Mouse (Mus musculus) brown adipose tissue, adult 24 weeks (tissue): ENCODE results near the gene Fam210b. TPM values are rescaled to one million over a fixed set of nuclear protein-coding genes. Genes with fewer than 3 reads are reported as not detected.

Experiments used
- H3K27ac ChIP-seq: fragments of 200-500 bp; replicated peaks from 2 replicates; pipeline ENCODE4 v1.5.1; 2012; ENCODE audit warnings: low read depth, mild to moderate bottlenecking, low read length
- H3K4me1 ChIP-seq: fragments of 200-500 bp; 2 replicates; pipeline ENCODE4 v1.6.1; 2012; ENCODE audit warnings: low read length, mixed read lengths; ENCODE audit not compliant: control insufficient read depth, insufficient read depth, insufficient read length
- H3K4me3 ChIP-seq: fragments of 200-500 bp; 2 replicates; pipeline ENCODE4 v1.5.1; 2012; ENCODE audit warnings: low read depth, mild to moderate bottlenecking, low read length, moderate library complexity; ENCODE audit not compliant: insufficient read depth
- polyA plus RNA-seq: library from polyadenylated mRNA; stranded (reverse); fragments of >200 nt; gene quantifications from 2 replicates; pipeline ENCODE4 v1.2.4, GENCODE M21; 2012; ENCODE audit not compliant: missing spikeins, insufficient read depth, insufficient read length

Fam210b gene
- polyA plus RNA-seq, 1 experiment = 14.8 TPM

DNA sequence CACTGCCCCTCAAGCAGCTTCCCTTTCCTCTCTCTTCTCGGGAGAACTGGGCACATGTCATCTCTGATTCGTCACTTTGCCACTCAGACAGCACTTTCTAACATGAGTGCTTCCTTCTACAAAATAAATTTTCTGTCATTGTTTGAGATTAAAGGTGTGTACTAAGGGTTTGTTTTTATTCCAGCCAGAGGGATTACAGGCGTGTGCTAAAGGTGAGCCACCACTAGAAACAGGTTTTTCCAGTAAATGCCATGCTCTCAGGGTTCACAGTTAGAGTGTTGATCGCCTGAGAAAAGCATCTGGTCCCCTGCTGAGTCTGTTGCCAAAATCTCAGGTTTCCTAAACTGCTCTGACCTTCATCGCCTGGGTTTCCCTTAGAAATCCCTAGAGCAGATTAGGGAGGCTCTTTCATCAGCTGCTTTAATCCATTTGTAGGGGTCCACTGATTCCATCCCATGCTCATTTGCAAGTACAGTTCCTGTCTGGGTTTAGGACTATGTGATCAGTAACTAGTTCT, 31.7 kb downstream of the Fam210b start:
- H3K27ac ChIP-seq = no peak overlapping the region
- no peaks in the 10 kb centered on the region for H3K4me1 ChIP-seq
- H3K4me3 ChIP-seq = no peak overlapping the region

DNA sequence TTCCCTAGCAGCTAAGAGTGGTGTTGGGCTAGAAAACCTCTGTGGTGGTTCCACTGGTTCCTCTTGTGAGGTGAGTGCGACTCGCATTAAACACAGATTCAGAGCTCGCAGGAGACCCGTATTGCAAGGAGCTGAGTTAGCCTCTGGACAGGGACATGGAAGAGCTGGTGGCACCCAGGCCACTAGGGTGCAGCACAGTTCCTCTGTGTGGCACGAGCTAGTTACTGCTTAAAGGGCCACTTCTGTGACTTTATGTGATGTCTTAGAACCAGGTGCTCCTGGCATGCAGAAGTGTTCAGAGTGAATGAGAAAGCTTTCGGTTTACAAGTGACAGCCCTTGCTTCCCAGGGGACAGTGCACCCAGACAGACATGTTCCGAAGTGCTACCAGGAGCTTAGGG, 33.0 kb downstream of the Fam210b start:
- Histone ChIP-seq H3K4me1 (no peaks in the 10 kb centered on the region), H3K27ac (no peak overlapping the region), H3K4me3 (no peak overlapping the region)

DNA sequence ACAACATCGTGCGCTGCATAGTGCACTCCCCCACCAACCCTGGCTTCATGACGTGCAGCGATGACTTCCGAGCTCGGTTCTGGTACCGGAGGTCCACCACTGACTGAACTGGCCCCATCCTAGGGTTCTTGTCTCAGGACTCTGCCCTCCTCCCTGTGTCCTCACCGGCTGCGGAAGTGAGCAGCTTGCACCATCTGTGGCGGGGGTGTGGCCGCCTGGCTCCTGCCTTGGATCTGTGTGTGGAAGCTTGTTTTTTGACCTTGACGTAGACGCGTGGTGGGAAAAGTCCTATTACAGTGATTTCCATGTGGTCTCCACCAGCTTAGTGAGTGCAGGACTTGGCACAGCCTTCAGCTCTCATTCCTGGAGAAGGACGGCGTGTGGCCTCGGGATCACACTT, 35.1 kb downstream of the Fam210b start:
- no peak overlapping the region for H3K27ac ChIP-seq
- H3K4me1 ChIP-seq = no peaks in the 10 kb centered on the region
- H3K4me3 ChIP-seq = no peak overlapping the region

DNA sequence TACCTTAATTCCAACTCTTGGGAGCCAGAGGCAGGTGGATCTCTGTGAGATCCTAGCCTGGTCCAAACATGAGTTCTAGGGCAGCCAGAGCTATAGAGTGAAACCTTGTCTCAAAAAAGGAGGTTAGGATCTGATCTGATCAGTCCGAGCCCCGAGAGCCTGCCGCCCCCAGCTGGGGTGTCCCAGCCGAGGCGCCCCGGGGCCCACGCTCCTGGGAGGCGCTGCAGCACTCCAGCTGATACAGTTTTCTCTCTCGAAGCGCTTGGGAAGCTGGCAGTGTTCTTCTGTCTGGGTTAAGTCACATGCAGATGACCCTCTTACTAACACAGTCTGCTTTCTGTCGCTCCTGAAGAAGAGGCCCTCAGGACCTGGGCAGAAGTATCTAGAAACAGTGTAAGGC, 36.0 kb downstream of the Fam210b start:
- no peaks in the 10 kb centered on the region for H3K4me1 ChIP-seq
- no peak overlapping the region for H3K4me3 ChIP-seq
- H3K27ac ChIP-seq = no peak overlapping the region

DNA sequence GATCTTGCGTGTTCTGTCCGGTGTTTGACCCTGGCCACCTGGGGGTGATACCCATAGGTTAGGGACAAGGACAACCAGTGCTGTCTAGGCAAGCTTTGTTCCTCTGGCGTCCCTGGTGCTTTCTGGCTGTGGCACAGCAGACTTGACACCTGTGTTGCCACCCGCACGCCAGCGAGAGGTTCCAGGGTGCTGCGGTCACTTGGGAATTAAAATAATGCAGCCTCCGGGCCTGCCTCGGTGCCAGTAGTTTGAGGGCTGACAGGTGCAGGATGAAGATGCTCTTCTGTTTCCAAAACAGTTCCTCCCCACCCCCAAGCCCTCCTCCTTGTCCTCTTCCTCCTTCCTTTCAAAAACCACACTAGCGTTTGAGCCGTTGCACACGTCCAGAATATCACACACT, 36.5 kb downstream of the Fam210b start:
- Histone ChIP-seq H3K27ac (no peak overlapping the region), H3K4me3 (no peak overlapping the region), H3K4me1 (no peaks in the 10 kb centered on the region)

DNA sequence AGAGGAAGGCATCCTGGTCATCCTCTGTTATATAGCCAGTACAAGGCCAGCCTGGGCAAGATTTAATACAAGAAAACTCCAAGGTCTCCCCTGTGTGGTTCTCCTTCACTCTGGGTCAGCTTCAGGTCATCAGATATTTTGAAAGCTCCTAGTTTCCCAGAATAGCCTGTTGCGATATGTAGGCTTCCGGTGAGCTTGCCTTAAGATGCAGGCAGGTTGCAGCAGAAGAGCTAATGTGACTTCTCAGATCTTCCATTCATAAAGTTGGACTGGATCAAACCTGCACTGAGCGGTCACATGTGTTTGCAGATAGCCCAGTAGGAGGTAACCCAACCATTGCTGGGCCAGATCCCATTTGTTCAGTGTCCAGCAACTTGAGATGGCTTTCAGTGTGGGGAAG, 39.4 kb downstream of the Fam210b start:
- Histone ChIP-seq H3K4me1 (no peaks in the 10 kb centered on the region), H3K4me3 (no peak overlapping the region), H3K27ac (no peak overlapping the region)

DNA sequence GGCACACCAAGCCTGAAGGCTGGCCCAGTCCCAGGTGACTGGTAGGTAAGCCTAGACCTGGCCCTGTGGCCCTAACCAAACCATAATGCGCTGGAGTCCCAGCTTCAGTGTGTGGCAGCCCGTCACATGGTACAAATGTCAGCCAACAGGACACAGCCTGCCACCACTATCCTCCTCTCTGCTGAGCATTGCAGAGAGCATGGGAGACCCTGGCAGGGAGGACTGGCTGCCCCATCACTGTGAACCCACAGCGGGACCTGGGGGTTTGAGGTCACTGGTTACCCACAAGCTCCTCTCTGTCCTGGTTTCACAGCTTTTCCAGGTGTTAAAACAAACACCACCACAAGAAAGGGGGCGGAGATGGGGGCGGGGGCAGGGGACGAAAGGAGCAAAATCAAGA, 45.0 kb downstream of the Fam210b start:
- H3K4me1 ChIP-seq = no peaks in the 10 kb centered on the region
- H3K4me3 ChIP-seq = no peak overlapping the region
- H3K27ac ChIP-seq = no peak overlapping the region

DNA sequence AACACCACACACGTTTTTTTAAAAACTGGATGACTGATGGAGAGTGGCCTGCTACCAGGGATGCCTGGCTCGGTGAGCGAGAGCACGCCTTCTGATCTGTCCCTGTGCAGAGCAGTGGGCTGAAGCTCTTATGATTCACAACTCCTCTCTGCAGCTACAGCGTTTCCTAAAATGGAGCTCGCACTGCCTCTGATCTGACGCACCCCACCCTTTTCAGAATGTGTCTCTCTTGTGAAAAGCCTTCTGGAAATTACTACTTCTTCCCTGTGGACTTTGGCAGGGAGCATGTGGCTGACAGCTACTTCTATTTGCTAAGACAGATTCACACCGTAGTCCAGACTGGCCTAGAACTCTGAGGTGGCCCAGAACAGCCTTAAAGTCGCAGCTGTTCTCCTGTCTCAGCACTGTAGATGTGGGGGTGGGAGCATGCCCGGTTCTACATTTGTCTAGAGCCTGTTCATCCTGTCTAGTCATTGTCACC, 46.7 kb downstream of the Fam210b start:
- H3K4me1 ChIP-seq = no peaks in the 10 kb centered on the region
- H3K27ac ChIP-seq = 0 out of 2 replicates have a peak overlapping the region, but pooled peaks have one; percentile 33
- no peak overlapping the region for H3K4me3 ChIP-seq

DNA sequence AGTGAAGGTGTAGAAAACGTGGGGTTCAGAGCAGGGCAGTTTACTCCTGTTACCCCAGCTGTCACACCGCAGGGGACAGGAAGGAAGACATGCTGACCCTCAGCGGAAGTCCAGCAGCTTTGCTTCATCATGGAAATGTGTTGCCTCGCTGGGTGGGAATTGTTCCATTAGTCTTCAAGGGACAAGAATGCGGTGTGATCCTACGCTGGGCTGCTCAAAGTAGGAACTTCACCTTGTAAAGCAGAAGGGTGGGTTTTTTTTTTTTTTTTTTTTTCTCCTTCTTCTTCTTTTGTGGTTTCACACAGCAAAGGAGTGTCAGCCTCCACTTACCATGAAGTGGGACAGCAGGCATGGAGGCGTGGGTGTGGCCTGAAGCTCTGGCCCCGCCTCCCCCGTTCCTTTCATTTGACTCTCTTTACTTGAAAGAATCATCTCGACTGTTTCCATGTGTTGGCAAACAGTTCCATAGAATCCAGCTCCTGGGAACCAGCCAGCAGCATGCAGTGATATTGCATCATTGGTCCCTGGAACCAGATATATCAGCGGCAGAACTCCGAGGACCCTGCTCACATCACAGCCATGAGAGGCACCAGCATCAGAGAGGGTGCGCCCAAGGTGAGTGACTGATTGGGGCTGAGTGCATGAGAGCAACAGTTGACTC, 48.2 kb downstream of the Fam210b start, which contains the start of gene Cass4:
TSS of gene Cass4 (plus strand) at position 404 of the 661 bp plus-strand sequence.
- H3K27ac ChIP-seq = peak within 1 kb of the TSS; percentile 68
- no peaks in the 10 kb centered on the region for H3K4me1 ChIP-seq
- peak within 1 kb of the TSS; percentile 46 for H3K4me3 ChIP-seq

DNA sequence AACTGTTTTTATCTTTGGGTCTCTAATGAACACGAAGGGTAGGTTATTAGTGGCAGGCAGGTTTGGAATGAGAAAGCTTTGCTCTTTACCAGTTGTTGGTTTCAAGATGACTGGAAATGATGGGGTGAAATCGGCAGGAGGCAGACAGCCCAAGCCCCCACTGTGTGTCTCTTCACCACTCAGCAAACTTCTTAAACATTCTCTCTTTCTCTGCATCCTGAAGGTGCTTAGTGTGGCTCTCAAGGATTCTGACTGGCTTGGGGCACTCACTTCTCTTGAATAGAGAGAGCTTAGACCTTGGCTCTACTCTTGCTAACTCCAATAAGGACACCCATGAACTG, 48.7 kb downstream of the Fam210b start:
- Histone ChIP-seq H3K4me1 (no peaks in the 10 kb centered on the region), H3K4me3 (peak overlapping the region; percentile 46), H3K27ac (peak overlapping the region; percentile 68; the same call in 1 of the 2 replicates)

DNA sequence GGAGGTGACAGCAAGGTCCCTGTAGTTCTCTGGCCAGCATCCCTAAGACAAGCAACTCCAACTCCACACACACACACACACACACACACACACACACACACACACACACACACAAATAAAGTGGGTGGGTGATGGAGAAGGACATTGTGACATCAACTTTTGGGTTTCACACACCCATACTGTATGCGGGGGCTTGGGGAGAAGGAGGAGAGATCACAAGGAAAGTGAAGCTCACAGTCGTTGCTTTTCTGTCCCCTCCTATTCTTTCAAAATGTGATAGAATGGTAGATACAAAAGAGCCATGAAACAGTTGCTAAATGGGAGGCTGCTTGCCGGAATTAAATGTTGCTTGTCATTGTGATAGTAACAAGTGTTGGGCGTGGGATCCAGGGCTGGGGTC, 49.3 kb downstream of the Fam210b start:
- Histone ChIP-seq H3K4me3 (peak overlapping the region; percentile 46; the same call in 1 of the 2 replicates), H3K4me1 (0 out of 2 replicates have a peak, but pooled peaks cover 1% of the 10 kb centered on the region), H3K27ac (peak overlapping the region; percentile 39)

DNA sequence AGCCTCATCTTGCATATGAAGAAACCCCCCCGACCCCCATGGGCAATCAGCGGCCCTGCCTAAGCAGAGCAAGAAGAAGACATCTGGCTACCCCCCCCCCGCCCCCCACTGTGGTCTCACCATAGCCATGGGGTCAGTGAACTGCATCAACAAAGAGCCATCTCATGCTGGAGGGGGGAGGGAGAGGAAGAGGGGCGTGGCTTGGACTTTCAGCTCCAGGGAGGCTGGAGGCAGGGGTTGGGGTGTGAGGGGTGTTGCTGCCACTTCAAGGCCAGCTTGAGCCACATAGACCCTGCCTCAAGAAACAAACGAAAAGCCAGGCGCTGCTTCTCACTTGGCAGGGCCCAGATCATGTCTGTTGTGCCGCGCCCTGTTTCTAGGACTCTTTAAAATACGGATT, 50.6 kb downstream of the Fam210b start:
- Histone ChIP-seq H3K27ac (no peak overlapping the region), H3K4me1 (peaks cover 5% of the 10 kb centered on the region; the same call in 1 of the 2 replicates), H3K4me3 (no peak overlapping the region)

DNA sequence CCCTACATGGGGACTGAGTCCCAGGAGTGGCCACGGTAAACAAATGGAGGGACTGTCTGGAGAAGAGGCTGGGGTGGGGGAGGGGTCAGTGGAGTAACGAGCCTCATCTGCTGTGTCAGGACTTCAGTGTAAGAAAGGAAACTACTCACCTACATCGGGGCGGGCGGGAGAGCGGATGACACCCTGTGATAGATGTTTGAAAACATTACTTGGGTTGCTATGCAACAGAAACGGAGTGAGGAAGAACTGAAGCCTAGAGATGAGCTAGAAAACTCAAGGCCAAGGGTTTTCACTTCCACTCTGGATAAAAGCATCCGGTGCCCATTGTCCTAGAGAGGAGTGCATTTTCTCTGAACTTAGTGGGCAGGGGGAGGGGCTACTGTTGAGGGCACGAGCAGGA, 54.5 kb downstream of the Fam210b start:
- H3K27ac ChIP-seq = peak overlapping the region; percentile 75
- H3K4me3 ChIP-seq = no peak overlapping the region
- peaks cover 5% of the 10 kb centered on the region; the same call in 1 of the 2 replicates for H3K4me1 ChIP-seq

DNA sequence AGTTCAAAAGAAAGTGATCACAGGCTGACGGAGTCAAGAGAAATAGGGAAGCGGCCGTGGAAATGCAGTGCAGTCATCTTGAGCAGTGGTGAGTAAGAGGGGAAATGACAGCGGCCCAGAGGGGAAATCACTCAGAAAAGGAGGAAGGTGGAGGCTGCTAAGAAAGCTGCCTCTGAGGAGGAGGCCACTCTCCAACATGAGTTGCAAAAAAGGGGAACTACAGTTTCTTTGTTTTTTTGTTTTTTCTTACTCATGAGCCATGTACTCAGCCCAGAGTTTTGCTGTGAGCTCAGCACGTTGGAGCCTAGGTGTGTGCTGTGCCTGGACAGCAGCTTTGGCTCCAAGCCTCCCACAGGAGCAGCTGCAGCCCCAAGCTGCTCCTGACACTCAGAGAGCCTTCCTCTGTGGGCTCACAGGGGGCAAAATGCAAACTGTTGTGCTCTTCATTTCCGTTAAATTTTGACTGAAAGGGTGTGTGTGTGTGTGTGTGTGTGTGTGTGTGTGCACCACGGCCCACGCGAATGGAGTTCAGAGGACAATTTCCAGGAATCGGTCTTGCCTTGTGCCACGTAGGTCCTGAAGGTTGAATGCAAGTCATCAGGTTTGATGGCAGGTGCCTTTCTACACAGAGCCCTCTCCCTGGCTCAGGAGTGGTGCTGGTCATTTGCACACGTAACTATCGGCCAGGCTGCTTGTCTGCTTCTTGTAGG, 55.9 kb downstream of the Fam210b start:
- no peak overlapping the region for H3K4me3 ChIP-seq
- H3K27ac ChIP-seq = peak overlapping the region; percentile 80
- H3K4me1 ChIP-seq = peaks cover 5% of the 10 kb centered on the region; the same call in 1 of the 2 replicates

DNA sequence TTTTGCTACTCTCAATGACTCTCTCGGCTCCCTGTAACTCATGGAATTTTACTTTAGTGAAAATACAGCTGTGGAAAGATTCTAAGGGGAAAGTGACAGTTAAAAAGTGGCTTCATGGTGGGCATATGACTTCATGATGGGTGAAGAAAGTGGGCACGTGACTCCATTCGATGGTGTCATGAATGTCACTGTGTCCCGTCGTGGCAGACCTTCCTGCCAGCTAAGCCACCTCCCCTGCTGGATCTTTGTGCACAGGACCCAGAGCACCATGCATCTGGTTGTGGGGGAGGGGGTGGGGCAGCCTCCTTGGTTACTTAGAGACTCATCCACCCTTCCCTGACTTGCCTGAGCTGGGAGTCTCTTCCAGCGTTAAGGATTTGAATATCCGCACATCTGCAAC, 58.9 kb downstream of the Fam210b start:
- H3K27ac ChIP-seq = no peak overlapping the region
- H3K4me3 ChIP-seq = no peak overlapping the region
- peaks cover 5% of the 10 kb centered on the region; the same call in 1 of the 2 replicates for H3K4me1 ChIP-seq
